Mouse (Mus musculus) liver, embryonic 14.5 days (tissue): ENCODE data around the gene Flt3l.

Source experiments
- CTCF ChIP-seq: IDR thresholded peaks from 2 replicates; pipeline ENCODE4 v1.5.1; 2016; ENCODE audit warnings: antibody characterized with exemption, low read depth, control low read depth
- EP300 ChIP-seq: IDR thresholded peaks from 2 replicates; pipeline ENCODE4 v1.6.1; 2016; ENCODE audit warnings: antibody characterized with exemption, low read depth

GRCm38 (mm10) chr7:45153586-45153985, 17.4 kb upstream of the Flt3l start:
- no peak for TF ChIP-seq CTCF
- TF ChIP-seq EP300: no peak
